Comparison of ENCODE assay signal across 9 mouse cellular contexts in genomic region chr2:4601034-4601890, GRCm38 (mm10). TPM values are rescaled to one million over a fixed set of nuclear protein-coding genes. Genes with fewer than 3 reads are reported as not detected.
DNase-seq lines count a peak whose midpoint lies in the region; ATAC-seq lines count a peak whose summit lies in the region.
"Had no signal": no experiment of that assay in that cellular context is flagged by ENCODE, and none has a peak within 500 bp of the region (broad histone marks: within the 10 kb centered on the region; RNA-seq: fewer than 3 reads in every experiment).

No protein-coding gene starts in this region.

- WGBS in limb, embryonic 10.5 days: 44% methylated on average over 15 of the region's 15 CpGs
- WGBS in midbrain, embryonic 16.5 days: 57% methylated on average over 15 of the region's 15 CpGs

- no peak overlapping the region for H3K4me3 ChIP-seq in limb, embryonic 10.5 days
- H3K4me3 ChIP-seq in midbrain, embryonic 16.5 days (ENCODE audit: low read depth, low read length): no peak overlapping the region
- H3K4me3 ChIP-seq: erythroblast, embryonic 14.5 days had no signal

- ATAC-seq in frontal cortex, adult (ENCODE audit: low TSS enrichment): peak; percentile 78
- peak; percentile 38 for ATAC-seq in midbrain, embryonic 16.5 days

- H3K4me2 ChIP-seq in midbrain, embryonic 16.5 days (ENCODE audit: low read length): no peak overlapping the region

- DNase-seq in 416B (ENCODE audit: low read depth) (peak; percentile 56), MN1 (ENCODE audit: low spot score) (peak; percentile 76)
- peak; percentile 78 for DNase-seq in cerebellum, adult 8-10 months
- peak; percentile 65 for DNase-seq in kidney, adult 18-20 months
- peak; percentile 61 for DNase-seq in limb, embryonic 10.5 days (ENCODE audit: low spot score)
- DNase-seq in thymus, postnatal 0 days (ENCODE audit: low spot score): peak; percentile 55

- no peaks in the 10 kb centered on the region for H3K9me3 ChIP-seq in limb, embryonic 10.5 days (replicated peaks)
- H3K9me3 ChIP-seq in midbrain, embryonic 16.5 days (replicated peaks; ENCODE audit: control insufficient read depth, low read length, poor library complexity, severe bottlenecking): no peaks in the 10 kb centered on the region

- H3K27me3 ChIP-seq in limb, embryonic 10.5 days (ENCODE audit: low read depth, poor library complexity, severe bottlenecking): no peaks in the 10 kb centered on the region
- H3K27me3 ChIP-seq in midbrain, embryonic 16.5 days (ENCODE audit: control insufficient read depth, insufficient read depth, low read depth, low read length): no peaks in the 10 kb centered on the region

- H3K4me1 ChIP-seq in limb, embryonic 10.5 days: peaks cover 37% of the 10 kb centered on the region
- H3K4me1 ChIP-seq in midbrain, embryonic 16.5 days (ENCODE audit: control insufficient read depth, insufficient read depth, low read length): no peaks in the 10 kb centered on the region

- no peak overlapping the region for H3K9ac ChIP-seq in midbrain, embryonic 16.5 days (ENCODE audit: low read depth, low read length)

- peaks cover 100% of the 10 kb centered on the region for H3K36me3 ChIP-seq in limb, embryonic 10.5 days
- peaks cover 31% of the 10 kb centered on the region for H3K36me3 ChIP-seq in midbrain, embryonic 16.5 days (ENCODE audit: control insufficient read depth, insufficient read depth, low read length)

- peak overlapping the region; percentile 4; the same call in 1 of the 2 replicates for H3K27ac ChIP-seq in limb, embryonic 10.5 days
- no peak overlapping the region for H3K27ac ChIP-seq in midbrain, embryonic 16.5 days (ENCODE audit: low read length)

RNA-seq across cellular contexts. Expression of gene Prpf18, which starts 50.7 kb away (rescaled TPM):
- polyA plus RNA-seq in limb, embryonic 10.5 days (2016; fragmentation: Nextera tagmentation; extraction: Ambion mirVana): 37.5 and 42.1 TPM in 2 replicates
- 45.2 and 49.0 TPM in 2 replicates for polyA plus RNA-seq in midbrain, embryonic 16.5 days (2015; fragmentation: Nextera tagmentation; extraction: Ambion mirVana)
- polyA plus RNA-seq in thymus, postnatal 0 days (2015; fragmentation: Nextera tagmentation; extraction: Ambion mirVana): 38.1 and 42.9 TPM in 2 replicates
